Mouse (Mus musculus) hindbrain, embryonic 14.5 days (tissue): ENCODE data around the gene Rab3ip. TPM values are rescaled to one million over a fixed set of nuclear protein-coding genes. Genes with fewer than 3 reads are reported as not detected.

ENCODE experiments used
- ATAC-seq: fragments of 200-750 bp; cut with Nextera tagmentation; 2 replicates; pipeline ENCODE4 v1.8.0; 2017; ENCODE audit warnings: moderate number of reproducible peaks, mild to moderate bottlenecking, moderate TSS enrichment, moderate library complexity; ENCODE audit not compliant: low FRiP score
- DNase-seq: peaks from one replicate; pipeline ENCODE4 v3.0.0-alpha.2; 2015; ENCODE audit warnings: low spot score
- H3K27ac ChIP-seq: fragments of 300-500 bp; sonication (generic); 2 replicates; pipeline ENCODE4 v1.5.1; 2014; ENCODE audit warnings: mild to moderate bottlenecking, moderate library complexity
- H3K27me3 ChIP-seq: fragments of 300-500 bp; sonication (generic); 2 replicates; pipeline ENCODE4 v1.6.1; 2014; ENCODE audit warnings: mild to moderate bottlenecking, low read length, mixed read lengths; ENCODE audit not compliant: control insufficient read depth, insufficient read depth
- H3K36me3 ChIP-seq: fragments of 300-500 bp; sonication (generic); replicated peaks from 2 replicates; pipeline ENCODE4 v1.6.1; 2014; ENCODE audit not compliant: control insufficient read depth, insufficient read depth
- H3K4me1 ChIP-seq: fragments of 300-500 bp; sonication (generic); replicated peaks from 2 replicates; pipeline ENCODE4 v1.6.1; 2014; ENCODE audit warnings: antibody characterized with exemption, low read length, mixed read lengths; ENCODE audit not compliant: control insufficient read depth, insufficient read depth
- H3K4me2 ChIP-seq: fragments of 300-500 bp; sonication (generic); replicated peaks from 2 replicates; pipeline ENCODE4 v1.6.1; 2014; ENCODE audit warnings: mild to moderate bottlenecking, moderate library complexity
- H3K4me3 ChIP-seq: fragments of 300-500 bp; sonication (generic); replicated peaks from 2 replicates; pipeline ENCODE4 v1.5.1; 2014; ENCODE audit warnings: mild to moderate bottlenecking, low read length
- H3K9ac ChIP-seq: fragments of 300-500 bp; sonication (generic); 2 replicates; pipeline ENCODE4 v1.6.1; 2014
- H3K9me3 ChIP-seq: fragments of 300-500 bp; sonication (generic); 2 replicates; pipeline ENCODE4 v1.6.1; 2016; ENCODE audit warnings: low read length; ENCODE audit not compliant: control insufficient read depth
- WGBS: fragments of 180-500 bp; shearing (Covaris S2); extraction: QIAGEN DNeasy Blood & Tissue Kit; methylation state at CpG from one replicate; pipeline ENCODE4 v1.1.7; 2014; 5-methylcytosine and 5-hydroxymethylcytosine counted together
- polyA plus RNA-seq: library from polyadenylated mRNA; unstranded; fragments of >200 nt; fragmentation: Nextera tagmentation; extraction: Ambion mirVana; gene quantifications from 2 replicates; pipeline ENCODE4 v1.2.1, GENCODE M21; 2014

Gene Rab3ip
- polyA plus RNA-seq, 1 experiment from 2014 or later: 44.8 TPM

- H3K9me3 ChIP-seq: no peaks in the 10 kb centered on the region
- H3K27ac ChIP-seq: no peak overlapping the region
- no peaks in the 10 kb centered on the region for H3K36me3 ChIP-seq
- WGBS: 21% methylated on average over 3 of the region's 3 CpGs
- ATAC-seq (no peak), DNase-seq (peak; percentile 42)
- no peak overlapping the region for H3K4me3 ChIP-seq
- no peaks in the 10 kb centered on the region for H3K4me1 ChIP-seq
- H3K27me3 ChIP-seq: no peaks in the 10 kb centered on the region
- H3K4me2 ChIP-seq: no peak overlapping the region
- H3K9ac ChIP-seq: no peak overlapping the region
Measured at GRCm38 (mm10) chr10:116893753-116894152, 56.8 kb downstream of the Rab3ip start.

- ATAC-seq: 0 out of 2 replicates have a peak, but pooled peaks have one; percentile 59
- 31% methylated on average over 5 of the region's 5 CpGs for WGBS
- no peaks in the 10 kb centered on the region for H3K27me3 ChIP-seq
Measured at GRCm38 (mm10) chr10:116890587-116890986, 60.0 kb downstream of the Rab3ip start.

GRCm38 (mm10) chr10:116884552-116884951, 66.0 kb downstream of the Rab3ip start:
- ATAC-seq: no peak
- no peaks in the 10 kb centered on the region for H3K36me3 ChIP-seq
- no peak overlapping the region for H3K4me2 ChIP-seq
- H3K9ac ChIP-seq: no peak overlapping the region
- H3K4me3 ChIP-seq: no peak overlapping the region
- no peaks in the 10 kb centered on the region for H3K27me3 ChIP-seq
- 87% methylated on average over 3 of the region's 3 CpGs for WGBS
- DNase-seq: no peak
- H3K9me3 ChIP-seq: no peaks in the 10 kb centered on the region
- H3K4me1 ChIP-seq: no peaks in the 10 kb centered on the region
- no peak overlapping the region for H3K27ac ChIP-seq

More at GRCm38 (mm10) chr10:116890587-116890986, 60.0 kb downstream of the Rab3ip start:
- no peak for DNase-seq
- Histone ChIP-seq H3K4me1 (no peaks in the 10 kb centered on the region), H3K36me3 (no peaks in the 10 kb centered on the region), H3K9ac (no peak overlapping the region), H3K4me3 (no peak overlapping the region), H3K4me2 (no peak overlapping the region), H3K9me3 (no peaks in the 10 kb centered on the region), H3K27ac (no peak overlapping the region)

GRCm38 (mm10) chr10:116883531-116883930, 67.0 kb downstream of the Rab3ip start:
- Histone ChIP-seq H3K4me2 (no peak overlapping the region), H3K36me3 (no peaks in the 10 kb centered on the region), H3K27me3 (no peaks in the 10 kb centered on the region), H3K27ac (no peak overlapping the region), H3K4me1 (no peaks in the 10 kb centered on the region), H3K4me3 (no peak overlapping the region), H3K9me3 (no peaks in the 10 kb centered on the region), H3K9ac (no peak overlapping the region)
- DNase-seq (no peak), ATAC-seq (no peak)
- WGBS: 77% methylated on average over 5 of the region's 5 CpGs

GRCm38 (mm10) chr10:116877436-116877835, 73.1 kb downstream of the Rab3ip start:
- no peak overlapping the region for H3K9ac ChIP-seq
- H3K4me1 ChIP-seq: no peaks in the 10 kb centered on the region
- no peaks in the 10 kb centered on the region for H3K9me3 ChIP-seq
- DNase-seq (no peak), ATAC-seq (no peak)
- WGBS: 88% methylated on average over 4 of the region's 4 CpGs
- no peaks in the 10 kb centered on the region for H3K36me3 ChIP-seq
- H3K4me3 ChIP-seq: no peak overlapping the region
- no peaks in the 10 kb centered on the region for H3K27me3 ChIP-seq
- no peak overlapping the region for H3K4me2 ChIP-seq
- no peak overlapping the region for H3K27ac ChIP-seq

GRCm38 (mm10) chr10:116874490-116874889, 76.1 kb downstream of the Rab3ip start:
- Histone ChIP-seq H3K4me1 (no peaks in the 10 kb centered on the region), H3K27ac (no peak overlapping the region), H3K9ac (no peak overlapping the region), H3K36me3 (no peaks in the 10 kb centered on the region), H3K4me3 (no peak overlapping the region), H3K4me2 (no peak overlapping the region), H3K27me3 (no peaks in the 10 kb centered on the region), H3K9me3 (no peaks in the 10 kb centered on the region)
- DNase-seq: no peak
- no peak for ATAC-seq
- WGBS: 89% methylated on average over 9 of the region's 9 CpGs

GRCm38 (mm10) chr10:116872016-116872410, 78.6 kb downstream of the Rab3ip start:
- Histone ChIP-seq H3K36me3 (no peaks in the 10 kb centered on the region), H3K9me3 (no peaks in the 10 kb centered on the region), H3K4me1 (no peaks in the 10 kb centered on the region), H3K9ac (no peak overlapping the region), H3K4me3 (no peak overlapping the region), H3K27ac (no peak overlapping the region), H3K27me3 (no peaks in the 10 kb centered on the region), H3K4me2 (no peak overlapping the region)
- 60% methylated on average over 14 of the region's 14 CpGs for WGBS
- DNase-seq: no peak
- no peak for ATAC-seq

GRCm38 (mm10) chr10:116871329-116872015, 79.1 kb downstream of the Rab3ip start:
- no peaks in the 10 kb centered on the region for H3K9me3 ChIP-seq
- no peak overlapping the region for H3K4me2 ChIP-seq
- H3K27ac ChIP-seq: no peak overlapping the region
- no peaks in the 10 kb centered on the region for H3K4me1 ChIP-seq
- no peaks in the 10 kb centered on the region for H3K27me3 ChIP-seq
- no peak overlapping the region for H3K9ac ChIP-seq
- 80% methylated on average over 12 of the region's 12 CpGs for WGBS
- ATAC-seq (peak; percentile 53; the same call in 1 of the 2 replicates), DNase-seq (no peak)
- H3K36me3 ChIP-seq: no peaks in the 10 kb centered on the region
- no peak overlapping the region for H3K4me3 ChIP-seq

GRCm38 (mm10) chr10:116870819-116871218, 79.8 kb downstream of the Rab3ip start:
- DNase-seq (no peak), ATAC-seq (no peak)
- Histone ChIP-seq H3K4me1 (no peaks in the 10 kb centered on the region), H3K4me2 (no peak overlapping the region), H3K9ac (no peak overlapping the region), H3K27ac (no peak overlapping the region), H3K36me3 (no peaks in the 10 kb centered on the region), H3K9me3 (no peaks in the 10 kb centered on the region), H3K27me3 (no peaks in the 10 kb centered on the region), H3K4me3 (no peak overlapping the region)
- 76% methylated on average over 6 of the region's 6 CpGs for WGBS
